Mouse (Mus musculus) limb, embryonic 14.5 days (tissue): ENCODE measurements at regions not wholly inside any gene's neighbourhood (a gene's known extent, or its start where the extent isn't known, plus 50 kb on each side); places are given as distances from the start of the nearest gene placed in this dataset.
A peak's percentile ranks its signal among the peaks of the same experiment; 100 is the strongest.

ENCODE experiments used
- ATAC-seq: fragments of 200-750 bp; cut with Nextera tagmentation; 2 replicates; pipeline ENCODE4 v1.8.0; 2017; ENCODE audit warnings: low read depth, moderate number of reproducible peaks, moderate TSS enrichment; ENCODE audit not compliant: low FRiP score
- DNase-seq: peaks from one replicate; pipeline ENCODE4 v3.0.0-alpha.2; 2015; ENCODE audit warnings: low spot score
- H3K27ac ChIP-seq: fragments of 300-500 bp; sonication (generic); replicated peaks from 2 replicates; pipeline ENCODE4 v1.5.1; 2014; ENCODE audit warnings: low read depth, mild to moderate bottlenecking, low read length, moderate library complexity, mixed read lengths
- H3K27me3 ChIP-seq: fragments of 300-500 bp; sonication (generic); 2 replicates; pipeline ENCODE4 v1.6.1; 2014; ENCODE audit warnings: low read length, mixed read lengths; ENCODE audit not compliant: control insufficient read depth, insufficient read depth
- H3K36me3 ChIP-seq: fragments of 300-500 bp; sonication (generic); 2 replicates; pipeline ENCODE4 v1.6.1; 2014; ENCODE audit warnings: mild to moderate bottlenecking, low read length, moderate library complexity, mixed read lengths; ENCODE audit not compliant: control insufficient read depth, insufficient read depth
- H3K4me1 ChIP-seq: fragments of 300-500 bp; sonication (generic); 2 replicates; pipeline ENCODE4 v1.6.1; 2014; ENCODE audit warnings: antibody characterized with exemption, low read length, mixed read lengths; ENCODE audit not compliant: control insufficient read depth, insufficient read depth
- H3K4me2 ChIP-seq: fragments of 300-500 bp; sonication (generic); replicated peaks from 2 replicates; pipeline ENCODE4 v1.6.1; 2014; ENCODE audit warnings: low read depth, mild to moderate bottlenecking, low read length, moderate library complexity; ENCODE audit not compliant: severe bottlenecking
- H3K4me3 ChIP-seq: fragments of 300-500 bp; sonication (generic); replicated peaks from 2 replicates; pipeline ENCODE4 v1.5.1; 2014; ENCODE audit warnings: low read length
- H3K9ac ChIP-seq: fragments of 300-500 bp; sonication (generic); 2 replicates; pipeline ENCODE4 v1.6.1; 2014; ENCODE audit warnings: mild to moderate bottlenecking, low read depth, low read length, moderate library complexity; ENCODE audit not compliant: severe bottlenecking
- H3K9me3 ChIP-seq: fragments of 300-500 bp; sonication (generic); 2 replicates; pipeline ENCODE4 v1.6.1; 2016; ENCODE audit warnings: low read length; ENCODE audit not compliant: control insufficient read depth
- POLR2A ChIP-seq: fragments of 200-500 bp; IDR thresholded peaks from 2 replicates; pipeline ENCODE4 v1.8.0; 2012; ENCODE audit warnings: inconsistent platforms, mild to moderate bottlenecking, moderate library complexity, borderline replicate concordance; ENCODE audit not compliant: insufficient read depth, insufficient read length; ENCODE audit errors: extremely low read depth
- WGBS: fragments of 180-500 bp; shearing (Covaris S2); extraction: QIAGEN DNeasy Blood & Tissue Kit; methylation state at CpG from one replicate; pipeline ENCODE4 v1.1.7; 2014; 5-methylcytosine and 5-hydroxymethylcytosine counted together

DNA sequence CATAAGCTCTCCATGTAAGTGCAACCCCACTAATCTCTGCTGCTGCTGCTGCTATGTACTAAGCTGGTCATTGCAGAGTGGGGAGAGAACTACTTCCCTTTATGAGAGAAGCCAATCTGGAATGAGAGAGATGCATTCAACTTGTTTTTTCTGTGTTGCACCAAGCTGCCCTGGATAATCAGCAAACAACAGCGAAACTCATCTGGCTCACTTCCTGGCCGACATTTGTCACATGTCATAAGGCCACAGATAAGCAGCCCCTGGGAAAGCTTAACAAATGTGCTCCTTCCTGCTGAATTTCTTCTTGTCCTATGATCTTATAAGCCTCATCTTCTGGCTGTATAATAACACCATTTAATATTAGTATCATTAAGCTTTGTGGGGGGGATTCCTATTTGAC is 224.5 kb downstream of the Ube2cbp start:
- Histone ChIP-seq H3K9me3 (no peaks in the 10 kb centered on the region), H3K4me3 (no peak overlapping the region), H3K27ac (no peak overlapping the region), H3K4me1 (peaks cover 3% of the 10 kb centered on the region; the same call in 1 of the 2 replicates), H3K36me3 (no peaks in the 10 kb centered on the region), H3K9ac (no peak overlapping the region), H3K4me2 (no peak overlapping the region), H3K27me3 (no peaks in the 10 kb centered on the region)
- DNase-seq = no peak
- ATAC-seq = no peak
- no peak for TF ChIP-seq POLR2A
- 61% methylated on average over 2 of the region's 2 CpGs for WGBS

DNA sequence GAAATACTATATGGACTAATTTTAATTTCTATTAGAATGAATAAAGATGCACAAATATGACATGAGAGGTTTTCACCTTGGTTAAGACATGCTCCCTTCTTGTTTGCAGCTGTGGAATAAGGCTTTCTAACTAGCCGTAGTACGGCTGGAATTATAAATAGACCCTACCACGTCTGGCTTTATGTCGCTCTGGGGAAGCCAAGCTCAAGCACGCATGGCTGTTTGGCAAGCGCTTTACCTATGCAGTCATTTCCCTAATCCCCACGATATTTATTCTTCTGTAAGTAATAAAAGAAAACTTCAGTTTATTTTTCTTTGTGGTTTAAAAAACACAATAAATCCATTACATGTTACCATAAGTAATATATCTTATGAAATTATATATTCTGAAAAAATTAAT is 223.9 kb downstream of the Ube2cbp start:
- DNase-seq = peak; percentile 67
- H3K4me1 ChIP-seq = peaks cover 3% of the 10 kb centered on the region; the same call in 1 of the 2 replicates
- no peak for TF ChIP-seq POLR2A
- H3K9ac ChIP-seq = no peak overlapping the region
- no peak overlapping the region for H3K4me2 ChIP-seq
- H3K9me3 ChIP-seq = no peaks in the 10 kb centered on the region
- H3K27me3 ChIP-seq = no peaks in the 10 kb centered on the region
- no peak overlapping the region for H3K27ac ChIP-seq
- no peaks in the 10 kb centered on the region for H3K36me3 ChIP-seq
- no peak overlapping the region for H3K4me3 ChIP-seq
- ATAC-seq = peak; percentile 71; the same call in 1 of the 2 replicates
- WGBS = 38% methylated on average over 7 of the region's 7 CpGs

DNA sequence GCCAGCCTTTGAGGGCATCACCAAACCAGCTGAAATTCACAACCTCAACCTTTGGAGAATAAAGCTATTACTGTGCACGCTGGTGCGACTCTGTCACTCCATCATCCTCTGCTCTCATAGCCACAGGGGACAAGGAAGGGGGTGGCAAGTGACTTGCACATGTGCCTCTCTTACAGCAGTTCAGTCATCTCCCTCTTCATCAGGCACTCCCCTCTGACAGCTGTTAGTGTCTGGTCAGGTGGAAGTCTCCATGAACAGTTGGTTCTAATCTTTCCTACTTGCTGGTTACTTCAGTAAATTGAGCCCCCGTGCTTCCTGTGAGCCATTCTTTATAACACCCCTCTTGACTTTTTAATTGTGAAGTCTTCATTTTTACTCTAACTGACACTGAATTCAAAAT is 214.6 kb downstream of the Ube2cbp start:
- Histone ChIP-seq H3K27ac (no peak overlapping the region), H3K9me3 (no peaks in the 10 kb centered on the region), H3K4me2 (no peak overlapping the region), H3K36me3 (no peaks in the 10 kb centered on the region), H3K9ac (no peak overlapping the region), H3K4me1 (no peaks in the 10 kb centered on the region), H3K4me3 (no peak overlapping the region), H3K27me3 (no peaks in the 10 kb centered on the region)
- no peak for DNase-seq
- 65% methylated on average over 3 of the region's 3 CpGs for WGBS
- ATAC-seq = no peak
- TF ChIP-seq POLR2A = no peak

DNA sequence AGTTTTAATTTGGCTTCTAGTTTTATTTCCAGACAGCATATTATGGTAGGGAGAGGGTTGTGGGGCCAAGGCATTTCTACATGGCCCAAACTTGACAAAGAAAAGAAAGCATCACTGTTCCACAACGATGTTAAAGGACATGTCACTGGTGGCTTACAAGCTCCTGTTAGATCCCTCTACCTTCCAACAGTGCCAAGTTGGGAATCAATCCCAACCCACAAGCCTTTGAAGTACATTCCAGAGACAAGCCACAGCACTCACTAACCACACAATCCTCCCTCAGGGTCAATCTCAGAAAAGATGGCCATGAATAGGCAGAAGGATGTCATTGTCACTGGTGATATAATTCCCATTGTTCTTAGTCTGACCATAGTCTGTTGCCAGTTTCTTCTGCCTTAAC is 213.4 kb downstream of the Ube2cbp start:
- H3K4me2 ChIP-seq = no peak overlapping the region
- no peak overlapping the region for H3K27ac ChIP-seq
- no peak overlapping the region for H3K9ac ChIP-seq
- H3K4me1 ChIP-seq = no peaks in the 10 kb centered on the region
- H3K4me3 ChIP-seq = no peak overlapping the region
- TF ChIP-seq POLR2A = no peak
- H3K9me3 ChIP-seq = no peaks in the 10 kb centered on the region
- 86% methylated on average over 1 of the region's 1 CpGs for WGBS
- DNase-seq = no peak
- no peak for ATAC-seq
- H3K27me3 ChIP-seq = no peaks in the 10 kb centered on the region
- H3K36me3 ChIP-seq = no peaks in the 10 kb centered on the region
